Mouse (Mus musculus) small intestine, adult 2 months (tissue): ENCODE measurements at regions not wholly inside any gene's neighbourhood (a gene's known extent, or its start where the extent isn't known, plus 50 kb on each side); places are given as distances from the start of the nearest gene placed in this dataset.

ENCODE experiments used
- H3K27ac ChIP-seq: fragments of 200-500 bp; 2 replicates; pipeline ENCODE4 v1.5.1; 2012; ENCODE audit warnings: low read depth, low read length, control low read depth, inconsistent platforms; ENCODE audit not compliant: insufficient read depth
- H3K27me3 ChIP-seq: fragments of 200-500 bp; 2 replicates; pipeline ENCODE4 v1.6.1; 2012; ENCODE audit warnings: mild to moderate bottlenecking, moderate library complexity, low read length, inconsistent platforms; ENCODE audit not compliant: control insufficient read depth, insufficient read depth
- H3K36me3 ChIP-seq: fragments of 200-500 bp; 2 replicates; pipeline ENCODE4 v1.6.1; 2012; ENCODE audit warnings: mild to moderate bottlenecking, low read length, control low read depth, inconsistent platforms; ENCODE audit not compliant: control insufficient read depth, insufficient read depth
- H3K4me1 ChIP-seq: fragments of 200-500 bp; 2 replicates; pipeline ENCODE4 v1.6.1; 2012; ENCODE audit warnings: low read length, inconsistent platforms, mixed read lengths; ENCODE audit not compliant: control insufficient read depth, insufficient read depth, insufficient read length
- H3K4me3 ChIP-seq: fragments of 200-500 bp; 2 replicates; pipeline ENCODE4 v1.5.1; 2012; ENCODE audit warnings: low read depth, mild to moderate bottlenecking, control low read depth, inconsistent platforms, low read length, moderate library complexity
- CTCF ChIP-seq: fragments of 200-500 bp; IDR thresholded peaks from 2 replicates; pipeline ENCODE4 v1.5.1; 2012; ENCODE audit warnings: low read depth, mild to moderate bottlenecking, control low read depth, inconsistent platforms, low read length, moderate library complexity, mixed read lengths; ENCODE audit not compliant: insufficient replicate concordance, insufficient read length; ENCODE audit errors: extremely low read depth
- POLR2A ChIP-seq: fragments of 200-500 bp; IDR thresholded peaks from 2 replicates; pipeline ENCODE4 v1.6.1; 2012; ENCODE audit warnings: low read depth, mild to moderate bottlenecking, control low read depth, inconsistent platforms, low read length, moderate library complexity
- WGBS: fragments of 180-500 bp; shearing (Covaris S2); methylation state at CpG from one replicate; pipeline ENCODE4 v1.1.7; 2018; 5-methylcytosine and 5-hydroxymethylcytosine counted together

GRCm38 (mm10) chr1:71910125-71910524, 257.1 kb upstream of the Fn1 start:
- no peaks in the 10 kb centered on the region; the same call in 1 of the 2 replicates for H3K4me1 ChIP-seq
- 70% methylated on average over 1 of the region's 1 CpGs for WGBS
- no peak overlapping the region for H3K4me3 ChIP-seq
- H3K27me3 ChIP-seq, result no peaks in the 10 kb centered on the region
- no peaks in the 10 kb centered on the region for H3K36me3 ChIP-seq
- no peak for TF ChIP-seq POLR2A
- no peak for TF ChIP-seq CTCF
- H3K27ac ChIP-seq, result no peak overlapping the region

- Histone ChIP-seq H3K27me3 (no peaks in the 10 kb centered on the region), H3K27ac (no peak overlapping the region), H3K36me3 (no peaks in the 10 kb centered on the region), H3K4me1 (no peaks in the 10 kb centered on the region; the same call in 1 of the 2 replicates), H3K4me3 (no peak overlapping the region)
- 72% methylated on average over 11 of the region's 11 CpGs for WGBS
- TF ChIP-seq CTCF (no peak), POLR2A (no peak)
Measured at GRCm38 (mm10) chr1:71909508-71910124, 256.6 kb upstream of the Fn1 start.

GRCm38 (mm10) chr1:71904376-71904948, 251.5 kb upstream of the Fn1 start:
- TF ChIP-seq CTCF (no peak), POLR2A (no peak)
- 75% methylated on average over 4 of the region's 4 CpGs for WGBS
- no peaks in the 10 kb centered on the region for H3K27me3 ChIP-seq

GRCm38 (mm10) chr1:71900106-71901074, 247.4 kb upstream of the Fn1 start:
- H3K27me3 ChIP-seq, result no peaks in the 10 kb centered on the region
- no peak for TF ChIP-seq CTCF
- WGBS, result 58% methylated on average over 8 of the region's 9 CpGs

More at GRCm38 (mm10) chr1:71904376-71904948, 251.5 kb upstream of the Fn1 start:
- Histone ChIP-seq H3K27ac (no peak overlapping the region), H3K4me3 (no peak overlapping the region), H3K36me3 (no peaks in the 10 kb centered on the region), H3K4me1 (no peaks in the 10 kb centered on the region; the same call in 1 of the 2 replicates)

GRCm38 (mm10) chr1:71899128-71899527, 246.1 kb upstream of the Fn1 start:
- Histone ChIP-seq H3K27ac (no peak overlapping the region), H3K36me3 (no peaks in the 10 kb centered on the region), H3K4me3 (no peak overlapping the region), H3K27me3 (no peaks in the 10 kb centered on the region), H3K4me1 (no peaks in the 10 kb centered on the region)
- 44% methylated on average over 8 of the region's 8 CpGs for WGBS
- TF ChIP-seq POLR2A, result no peak
- no peak for TF ChIP-seq CTCF

More at GRCm38 (mm10) chr1:71900106-71901074, 247.4 kb upstream of the Fn1 start:
- no peak overlapping the region for H3K27ac ChIP-seq
- H3K4me1 ChIP-seq, result no peaks in the 10 kb centered on the region
- no peaks in the 10 kb centered on the region for H3K36me3 ChIP-seq
- no peak overlapping the region for H3K4me3 ChIP-seq

- Histone ChIP-seq H3K36me3 (no peaks in the 10 kb centered on the region), H3K4me3 (no peak overlapping the region), H3K27ac (no peak overlapping the region), H3K27me3 (no peaks in the 10 kb centered on the region), H3K4me1 (no peaks in the 10 kb centered on the region)
- no peak for TF ChIP-seq CTCF
- TF ChIP-seq POLR2A, result no peak
- WGBS, result 94% methylated on average over 6 of the region's 6 CpGs
Measured at GRCm38 (mm10) chr1:71898198-71898597, 245.2 kb upstream of the Fn1 start.
